Mouse (Mus musculus): ENCODE measurements around the gene Gdpd2. TPM values are rescaled to one million over a fixed set of nuclear protein-coding genes. Genes with fewer than 3 reads are reported as not detected.

The Gdpd2 gene
- 0.58 TPM in 1 of 2 replicates, not detected in the other for total RNA-seq (2017)

- ATAC-seq (replicated peaks; ENCODE audit: low read depth, poor library complexity, severe bottlenecking), result peak; percentile 85
These were observed at the start of gene Gdpd2 for GRCm38 (mm10) chrX:100729665-100730188. Gene Gdpd2 (plus strand): TSS chrX:100729873.

GRCm38 (mm10) chrX:100686527-100686926 is 43.1 kb upstream of the Gdpd2 start:
- ATAC-seq (replicated peaks; ENCODE audit: low read depth, poor library complexity, severe bottlenecking), result no peak

- no peak for ATAC-seq (replicated peaks; ENCODE audit: low read depth, poor library complexity, severe bottlenecking)
These were observed 42.2 kb upstream of the Gdpd2 start for GRCm38 (mm10) chrX:100687360-100688032.

- no peak for ATAC-seq (replicated peaks; ENCODE audit: low read depth, poor library complexity, severe bottlenecking)
These were observed 41.7 kb upstream of the Gdpd2 start for GRCm38 (mm10) chrX:100688033-100688370.

GRCm38 (mm10) chrX:100696776-100697175 is 32.9 kb upstream of the Gdpd2 start:
- no peak for ATAC-seq (replicated peaks; ENCODE audit: low read depth, poor library complexity, severe bottlenecking)

- no peak for ATAC-seq (replicated peaks; ENCODE audit: low read depth, poor library complexity, severe bottlenecking)
These were observed 21.6 kb upstream of the Gdpd2 start for GRCm38 (mm10) chrX:100708032-100708431.

- ATAC-seq (replicated peaks; ENCODE audit: low read depth, poor library complexity, severe bottlenecking), result no peak
These were observed 13.5 kb upstream of the Gdpd2 start for GRCm38 (mm10) chrX:100716173-100716572.

GRCm38 (mm10) chrX:100728947-100729346 is 726 bp upstream of the Gdpd2 start:
- ATAC-seq (replicated peaks; ENCODE audit: low read depth, poor library complexity, severe bottlenecking), result no peak

- ATAC-seq (replicated peaks; ENCODE audit: low read depth, poor library complexity, severe bottlenecking), result no peak
These were observed 593 bp downstream of the Gdpd2 start for GRCm38 (mm10) chrX:100730266-100730665.

GRCm38 (mm10) chrX:100734359-100734758 is 4.7 kb downstream of the Gdpd2 start:
- no peak for ATAC-seq (replicated peaks; ENCODE audit: low read depth, poor library complexity, severe bottlenecking)

- ATAC-seq (replicated peaks; ENCODE audit: low read depth, poor library complexity, severe bottlenecking), result peak; percentile 75
These were observed 9.2 kb downstream of the Gdpd2 start for GRCm38 (mm10) chrX:100738918-100739317.

GRCm38 (mm10) chrX:100739443-100739842 is 9.8 kb downstream of the Gdpd2 start:
- no peak; the same call in 1 of the 2 replicates for ATAC-seq (replicated peaks; ENCODE audit: low read depth, poor library complexity, severe bottlenecking)

GRCm38 (mm10) chrX:100740785-100741184 is 11.1 kb downstream of the Gdpd2 start:
- peak; percentile 76 for ATAC-seq (replicated peaks; ENCODE audit: low read depth, poor library complexity, severe bottlenecking)

GRCm38 (mm10) chrX:100741940-100742339 is 12.3 kb downstream of the Gdpd2 start:
- ATAC-seq (replicated peaks; ENCODE audit: low read depth, poor library complexity, severe bottlenecking), result no peak

GRCm38 (mm10) chrX:100765855-100766254 is 36.2 kb downstream of the Gdpd2 start:
- ATAC-seq (replicated peaks; ENCODE audit: low read depth, poor library complexity, severe bottlenecking), result peak; percentile 51

- peak; percentile 58 for ATAC-seq (replicated peaks; ENCODE audit: low read depth, poor library complexity, severe bottlenecking)
These were observed 37.7 kb downstream of the Gdpd2 start, which contains the start of gene Dlg3 for GRCm38 (mm10) chrX:100767181-100767884. Gene Dlg3 (plus strand): TSS chrX:100767722.

- no peak for ATAC-seq (replicated peaks; ENCODE audit: low read depth, poor library complexity, severe bottlenecking)
These were observed 38.4 kb downstream of the Gdpd2 start for GRCm38 (mm10) chrX:100767885-100768626.

GRCm38 (mm10) chrX:100769281-100769680 is 39.6 kb downstream of the Gdpd2 start:
- ATAC-seq (replicated peaks; ENCODE audit: low read depth, poor library complexity, severe bottlenecking), result no peak

- ATAC-seq (replicated peaks; ENCODE audit: low read depth, poor library complexity, severe bottlenecking), result peak; percentile 42
These were observed 44.7 kb downstream of the Gdpd2 start for GRCm38 (mm10) chrX:100774341-100774811.

GRCm38 (mm10) chrX:100775405-100775804 is 45.7 kb downstream of the Gdpd2 start:
- ATAC-seq (replicated peaks; ENCODE audit: low read depth, poor library complexity, severe bottlenecking), result no peak
